Mouse (Mus musculus): Measurements from ENCODE around the gene Tnni2. TPM values are rescaled to one million over a fixed set of nuclear protein-coding genes. Genes with fewer than 3 reads are reported as not detected.

Gene Tnni2
- polyA plus RNA-seq, 1 experiment from 2014 or later = 4.3 TPM

DNA sequence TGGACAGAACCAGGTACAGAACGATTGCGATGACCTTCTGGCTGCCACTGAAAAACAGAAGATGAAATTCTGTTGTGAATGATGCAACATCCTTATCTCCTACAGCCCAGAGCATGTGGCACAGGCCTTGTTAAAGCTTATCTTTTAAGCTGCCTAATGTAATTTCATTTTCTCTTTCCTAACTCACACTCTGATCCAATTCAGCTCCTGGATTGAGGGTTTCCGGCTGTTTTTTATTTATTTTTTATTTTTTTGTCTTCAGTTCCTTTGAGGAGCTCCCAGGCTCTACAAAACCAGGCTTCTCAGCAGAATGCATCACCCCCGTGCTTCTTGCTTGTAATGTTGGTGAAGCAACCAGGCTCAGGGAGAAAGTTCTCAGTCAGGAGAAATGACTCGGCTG is 21.7 kb upstream of the Tnni2 start:
- Histone ChIP-seq H3K4me2 (ENCODE audit: low read depth, low read length) (no peak overlapping the region), H3K9ac (ENCODE audit: low read depth, low read length) (no peak overlapping the region), H3K27ac (ENCODE audit: low read length) (no peak overlapping the region), H3K27me3 (replicated peaks; ENCODE audit: control insufficient read depth, insufficient read depth, low read length) (no peaks in the 10 kb centered on the region), H3K36me3 (ENCODE audit: control insufficient read depth, insufficient read depth, low read length) (no peaks in the 10 kb centered on the region), H3K9me3 (ENCODE audit: control insufficient read depth, low read length) (no peaks in the 10 kb centered on the region), H3K4me1 (ENCODE audit: control insufficient read depth, insufficient read depth, low read length) (no peaks in the 10 kb centered on the region), H3K4me3 (ENCODE audit: low read length) (no peak overlapping the region)
- no peak for ATAC-seq
- 69% methylated on average over 5 of the region's 5 CpGs for WGBS

DNA sequence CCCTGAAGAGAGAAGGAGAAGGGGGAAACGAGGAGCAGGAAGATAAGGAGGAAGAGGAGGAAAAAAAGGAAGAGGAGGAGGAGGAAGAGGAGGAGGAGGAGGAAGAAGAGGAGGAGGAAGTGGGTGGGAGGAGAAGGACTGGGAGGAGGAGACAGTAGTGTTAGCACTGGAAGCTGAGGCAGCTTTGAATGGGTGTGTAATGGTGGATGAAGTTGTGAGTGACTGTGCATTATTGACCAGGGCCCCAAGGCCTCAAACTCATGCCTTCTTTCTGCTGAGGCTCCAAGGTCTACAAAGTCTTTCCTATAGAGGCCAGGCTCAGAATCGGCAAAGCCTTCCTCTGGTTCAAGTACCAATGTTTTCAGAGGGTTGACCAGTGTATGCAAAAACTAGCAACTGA is 19.8 kb upstream of the Tnni2 start:
- ATAC-seq = no peak
- no peak overlapping the region for H3K9ac ChIP-seq (ENCODE audit: low read depth, low read length)

DNA sequence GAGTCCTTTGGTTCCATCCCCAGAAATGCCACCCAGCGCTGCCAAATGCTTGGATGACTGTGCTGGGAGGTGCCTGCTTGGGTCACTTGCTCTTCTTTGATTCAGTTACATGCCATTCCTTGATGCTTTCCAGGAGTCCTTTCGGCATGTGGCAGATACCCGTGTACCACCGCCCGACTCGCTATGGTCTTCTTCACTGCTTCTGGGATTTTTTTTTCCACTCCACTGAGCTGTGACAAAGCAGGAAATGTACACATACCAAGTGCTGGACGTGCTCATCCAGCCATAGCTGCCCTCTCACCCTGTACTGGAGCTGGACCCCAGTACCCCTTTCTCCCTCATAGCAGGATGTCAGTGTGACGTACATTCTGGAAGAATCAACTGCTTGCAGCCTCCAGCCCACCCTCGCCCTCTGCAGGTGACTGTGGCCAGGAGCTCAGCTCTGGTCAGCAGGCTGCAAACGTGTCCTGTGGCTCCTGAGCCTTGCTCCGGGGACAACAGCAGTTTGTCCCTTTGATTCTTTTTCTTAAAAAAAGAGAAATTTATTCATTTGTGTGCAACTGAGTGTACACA is 15.9 kb upstream of the Tnni2 start:
- WGBS = 60% methylated on average over 11 of the region's 11 CpGs
- Histone ChIP-seq H3K27me3 (replicated peaks; ENCODE audit: control insufficient read depth, insufficient read depth, low read length) (no peaks in the 10 kb centered on the region), H3K36me3 (ENCODE audit: control insufficient read depth, insufficient read depth, low read length) (no peaks in the 10 kb centered on the region), H3K4me2 (ENCODE audit: low read depth, low read length) (no peak overlapping the region), H3K9me3 (ENCODE audit: control insufficient read depth, low read length) (no peaks in the 10 kb centered on the region), H3K4me1 (ENCODE audit: control insufficient read depth, insufficient read depth, low read length) (peaks cover 9% of the 10 kb centered on the region), H3K27ac (ENCODE audit: low read length) (no peak overlapping the region), H3K9ac (ENCODE audit: low read depth, low read length) (no peak overlapping the region), H3K4me3 (ENCODE audit: low read length) (no peak overlapping the region)
- ATAC-seq = no peak

More for the DNA sequence above, 19.8 kb upstream of the Tnni2 start:
- Histone ChIP-seq H3K9me3 (ENCODE audit: control insufficient read depth, low read length) (no peaks in the 10 kb centered on the region), H3K27me3 (replicated peaks; ENCODE audit: control insufficient read depth, insufficient read depth, low read length) (no peaks in the 10 kb centered on the region), H3K27ac (ENCODE audit: low read length) (no peak overlapping the region), H3K4me3 (ENCODE audit: low read length) (no peak overlapping the region), H3K36me3 (ENCODE audit: control insufficient read depth, insufficient read depth, low read length) (no peaks in the 10 kb centered on the region), H3K4me2 (ENCODE audit: low read depth, low read length) (no peak overlapping the region), H3K4me1 (ENCODE audit: control insufficient read depth, insufficient read depth, low read length) (no peaks in the 10 kb centered on the region)
- 67% methylated on average over 2 of the region's 2 CpGs for WGBS

DNA sequence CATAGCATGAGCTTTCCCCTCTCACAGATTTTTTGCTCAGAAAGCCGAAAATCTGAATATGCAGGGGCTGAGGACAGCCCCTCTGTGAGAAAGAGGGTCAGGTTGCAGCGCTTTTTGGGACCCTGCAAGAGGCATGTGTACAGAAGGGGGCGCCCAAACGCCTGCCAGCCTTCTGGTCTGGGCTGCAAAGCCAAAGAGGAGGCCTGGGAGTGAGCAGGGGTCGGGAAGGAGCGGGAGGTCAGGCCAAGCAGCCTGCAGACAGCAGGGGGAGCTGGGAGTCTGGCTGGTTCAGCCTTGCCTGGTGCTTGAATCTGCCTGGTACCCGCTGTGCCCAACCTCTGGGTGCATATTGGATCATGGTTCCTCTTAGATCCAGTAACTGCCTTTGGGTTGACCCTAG is 13.4 kb upstream of the Tnni2 start:
- 24% methylated on average over 7 of the region's 7 CpGs for WGBS
- H3K27me3 ChIP-seq (replicated peaks; ENCODE audit: control insufficient read depth, insufficient read depth, low read length) = no peaks in the 10 kb centered on the region
- no peak overlapping the region for H3K4me3 ChIP-seq (ENCODE audit: low read length)
- H3K4me2 ChIP-seq (ENCODE audit: low read depth, low read length) = no peak overlapping the region
- peak; percentile 26; the same call in 1 of the 2 replicates for ATAC-seq
- peaks cover 13% of the 10 kb centered on the region for H3K4me1 ChIP-seq (ENCODE audit: control insufficient read depth, insufficient read depth, low read length)
- H3K9ac ChIP-seq (ENCODE audit: low read depth, low read length) = no peak overlapping the region
- H3K36me3 ChIP-seq (ENCODE audit: control insufficient read depth, insufficient read depth, low read length) = no peaks in the 10 kb centered on the region
- H3K9me3 ChIP-seq (ENCODE audit: control insufficient read depth, low read length) = no peaks in the 10 kb centered on the region
- H3K27ac ChIP-seq (ENCODE audit: low read length) = no peak overlapping the region

DNA sequence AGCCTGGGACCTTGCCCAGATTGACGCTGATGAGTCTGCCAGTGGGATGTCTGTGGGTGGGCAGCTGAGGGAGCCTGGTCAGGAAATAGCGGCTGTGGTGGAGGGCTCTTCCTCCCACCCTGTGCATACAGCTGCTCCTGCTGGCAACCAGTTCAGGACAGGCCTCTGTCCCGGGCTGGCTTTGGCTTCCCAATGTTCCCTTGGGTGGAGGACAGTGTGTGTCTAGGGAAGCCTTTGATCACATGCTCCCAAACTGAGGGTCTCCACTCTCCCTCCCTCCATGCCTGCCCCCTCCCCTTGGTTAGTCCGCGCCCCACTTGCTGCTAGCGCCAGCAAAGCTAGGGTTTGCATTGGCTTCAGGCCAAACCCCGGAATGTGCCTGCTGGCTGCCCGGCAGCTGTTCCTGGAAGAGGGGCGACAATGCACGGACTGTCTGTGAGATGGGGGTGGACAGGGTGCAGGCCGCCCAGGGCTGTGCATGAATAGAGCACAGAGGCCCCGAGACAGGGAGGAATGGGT is 11.4 kb upstream of the Tnni2 start:
- H3K4me2 ChIP-seq (ENCODE audit: low read depth, low read length) = no peak overlapping the region
- H3K4me3 ChIP-seq (ENCODE audit: low read length) = no peak overlapping the region
- 43% methylated on average over 12 of the region's 12 CpGs for WGBS
- peaks cover 29% of the 10 kb centered on the region for H3K4me1 ChIP-seq (ENCODE audit: control insufficient read depth, insufficient read depth, low read length)
- H3K36me3 ChIP-seq (ENCODE audit: control insufficient read depth, insufficient read depth, low read length) = no peaks in the 10 kb centered on the region
- H3K9ac ChIP-seq (ENCODE audit: low read depth, low read length) = peak overlapping the region; percentile 36; the same call in 1 of the 2 replicates
- no peaks in the 10 kb centered on the region for H3K9me3 ChIP-seq (ENCODE audit: control insufficient read depth, low read length)
- no peak for ATAC-seq
- peak overlapping the region; percentile 40; the same call in 1 of the 2 replicates for H3K27ac ChIP-seq (ENCODE audit: low read length)
- no peaks in the 10 kb centered on the region for H3K27me3 ChIP-seq (replicated peaks; ENCODE audit: control insufficient read depth, insufficient read depth, low read length)

DNA sequence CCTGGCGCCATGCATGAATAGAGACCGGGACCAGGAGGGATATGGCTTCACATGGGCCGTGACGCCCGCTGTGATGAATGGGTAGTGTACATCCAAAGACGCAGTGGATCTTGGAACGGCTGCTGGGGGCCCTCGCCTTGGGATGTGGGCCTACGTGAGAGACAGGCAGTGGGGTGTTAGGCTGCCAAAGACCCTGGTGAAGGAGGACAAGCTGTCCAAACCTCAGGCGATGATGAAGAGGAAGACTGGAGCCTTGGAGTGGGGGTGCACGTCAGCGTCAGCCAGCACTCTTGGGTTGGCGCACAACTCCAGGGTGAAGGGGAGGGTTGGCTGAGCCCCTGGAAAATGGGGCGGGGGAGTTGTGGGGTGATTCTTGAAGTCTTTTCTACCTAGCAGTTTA is 10.5 kb upstream of the Tnni2 start:
- Histone ChIP-seq H3K4me2 (ENCODE audit: low read depth, low read length) (no peak overlapping the region), H3K4me1 (ENCODE audit: control insufficient read depth, insufficient read depth, low read length) (peaks cover 29% of the 10 kb centered on the region), H3K9ac (ENCODE audit: low read depth, low read length) (no peak overlapping the region), H3K27me3 (replicated peaks; ENCODE audit: control insufficient read depth, insufficient read depth, low read length) (no peaks in the 10 kb centered on the region), H3K36me3 (ENCODE audit: control insufficient read depth, insufficient read depth, low read length) (no peaks in the 10 kb centered on the region), H3K4me3 (ENCODE audit: low read length) (no peak overlapping the region), H3K27ac (ENCODE audit: low read length) (no peak overlapping the region), H3K9me3 (ENCODE audit: control insufficient read depth, low read length) (no peaks in the 10 kb centered on the region)
- 89% methylated on average over 14 of the region's 14 CpGs for WGBS
- no peak for ATAC-seq

DNA sequence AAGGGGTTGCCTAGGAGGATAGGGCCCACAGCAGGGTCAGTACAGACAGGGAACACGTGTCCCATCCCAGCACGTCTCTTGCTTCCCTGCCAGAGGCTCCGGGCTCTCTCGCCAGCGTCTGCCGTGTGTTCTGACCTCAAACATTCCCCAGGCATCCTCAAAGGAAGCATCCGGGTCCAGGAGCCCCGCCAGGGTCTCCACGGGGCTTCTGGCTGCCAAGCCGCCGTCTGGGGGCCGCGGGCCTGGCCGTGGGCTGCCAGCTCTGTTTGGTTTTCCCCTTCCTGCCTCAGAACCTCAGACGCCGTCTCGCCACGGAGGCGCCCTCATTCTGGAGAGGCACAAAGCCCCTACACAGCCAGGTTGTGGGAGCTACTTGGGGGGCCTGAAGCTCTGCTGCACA is 8.0 kb upstream of the Tnni2 start:
- H3K9ac ChIP-seq (ENCODE audit: low read depth, low read length) = peak overlapping the region; percentile 57
- no peaks in the 10 kb centered on the region for H3K36me3 ChIP-seq (ENCODE audit: control insufficient read depth, insufficient read depth, low read length)

DNA sequence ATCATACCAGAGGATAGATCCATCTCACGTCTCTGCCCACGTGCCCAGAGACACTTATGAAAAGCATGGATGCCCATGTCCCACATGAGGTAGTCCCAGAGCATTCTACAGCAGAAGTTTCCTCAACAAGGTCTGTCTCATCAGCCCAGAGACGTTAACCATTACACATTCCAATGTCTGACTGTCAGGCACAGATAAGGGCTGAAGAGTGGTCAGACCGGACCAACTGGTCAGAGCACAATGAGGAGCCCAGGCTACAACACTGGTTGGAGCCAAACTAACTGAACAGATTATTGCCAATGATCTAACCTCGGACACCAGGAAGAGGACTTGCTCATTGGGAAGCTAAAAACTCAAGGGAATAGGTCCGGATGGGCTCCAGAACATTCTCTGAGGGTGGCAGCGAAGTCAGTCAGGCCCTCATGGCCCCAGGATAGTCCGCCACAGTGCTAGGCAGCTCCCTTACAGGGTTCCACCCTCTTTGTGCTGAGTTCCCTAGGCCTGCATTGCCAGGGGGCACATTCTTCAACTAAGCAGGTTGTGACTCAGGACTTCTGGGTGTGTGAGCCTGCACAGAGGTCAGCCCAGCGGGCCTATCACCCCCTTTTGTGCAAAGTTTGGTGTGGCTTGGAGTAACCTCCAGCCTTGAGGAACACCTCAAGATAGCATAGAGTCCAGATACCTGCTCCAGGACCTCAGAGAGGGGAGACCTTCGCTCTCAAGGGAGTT is 7.3 kb upstream of the Tnni2 start, which contains the start of gene Syt8:
Gene Syt8 (plus strand): TSS at position 714 of the 729 bp plus-strand sequence.
- peak within 1 kb of the TSS; percentile 40 for H3K4me2 ChIP-seq (ENCODE audit: low read depth, low read length)
- peaks cover 34% of the 10 kb centered on the region for H3K4me1 ChIP-seq (ENCODE audit: control insufficient read depth, insufficient read depth, low read length)
- no peaks in the 10 kb centered on the region for H3K27me3 ChIP-seq (replicated peaks; ENCODE audit: control insufficient read depth, insufficient read depth, low read length)
- no peak within 1 kb of the TSS for H3K4me3 ChIP-seq (ENCODE audit: low read length)
- H3K36me3 ChIP-seq (ENCODE audit: control insufficient read depth, insufficient read depth, low read length) = no peaks in the 10 kb centered on the region
- ATAC-seq = peak; percentile 88
- H3K9me3 ChIP-seq (ENCODE audit: control insufficient read depth, low read length) = no peaks in the 10 kb centered on the region
- H3K9ac ChIP-seq (ENCODE audit: low read depth, low read length) = peak within 1 kb of the TSS; percentile 57
- 74% methylated on average over 10 of the region's 10 CpGs for WGBS
- H3K27ac ChIP-seq (ENCODE audit: low read length) = peak within 1 kb of the TSS; percentile 77

More for the DNA sequence above, 8.0 kb upstream of the Tnni2 start:
- 14% methylated on average over 19 of the region's 19 CpGs for WGBS
- Histone ChIP-seq H3K4me1 (ENCODE audit: control insufficient read depth, insufficient read depth, low read length) (peaks cover 34% of the 10 kb centered on the region), H3K9me3 (ENCODE audit: control insufficient read depth, low read length) (no peaks in the 10 kb centered on the region), H3K4me3 (ENCODE audit: low read length) (no peak overlapping the region), H3K27me3 (replicated peaks; ENCODE audit: control insufficient read depth, insufficient read depth, low read length) (no peaks in the 10 kb centered on the region), H3K4me2 (ENCODE audit: low read depth, low read length) (peak overlapping the region; percentile 40), H3K27ac (ENCODE audit: low read length) (peak overlapping the region; percentile 77)
- ATAC-seq = no peak; the same call in 1 of the 2 replicates

DNA sequence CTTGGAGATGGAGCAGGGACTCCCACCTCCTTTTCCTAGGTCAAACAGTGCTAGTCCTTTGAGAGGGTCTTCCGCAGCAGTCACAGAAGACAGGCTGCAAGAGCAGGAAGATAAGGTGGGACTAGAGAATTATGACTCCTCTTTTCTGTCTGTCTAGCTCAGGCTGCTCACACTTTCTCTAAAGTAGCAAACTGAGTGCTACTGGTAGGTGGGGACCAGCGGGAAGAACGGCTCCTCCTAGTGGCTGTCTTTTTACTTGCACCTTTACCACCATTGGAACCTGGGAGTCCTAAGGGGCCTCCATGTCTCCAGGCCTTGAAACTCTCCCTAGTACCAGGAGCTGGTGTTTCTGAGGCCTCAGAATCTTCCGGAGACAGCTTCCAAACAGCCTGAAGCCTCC is 6.1 kb upstream of the Tnni2 start:
- Histone ChIP-seq H3K4me3 (ENCODE audit: low read length) (no peak overlapping the region), H3K27me3 (replicated peaks; ENCODE audit: control insufficient read depth, insufficient read depth, low read length) (no peaks in the 10 kb centered on the region), H3K9ac (ENCODE audit: low read depth, low read length) (0 out of 2 replicates have a peak overlapping the region, but pooled peaks have one; percentile 40), H3K27ac (ENCODE audit: low read length) (peak overlapping the region; percentile 43; the same call in 1 of the 2 replicates), H3K9me3 (ENCODE audit: control insufficient read depth, low read length) (no peaks in the 10 kb centered on the region), H3K4me1 (ENCODE audit: control insufficient read depth, insufficient read depth, low read length) (peaks cover 27% of the 10 kb centered on the region), H3K4me2 (ENCODE audit: low read depth, low read length) (no peak overlapping the region), H3K36me3 (ENCODE audit: control insufficient read depth, insufficient read depth, low read length) (no peaks in the 10 kb centered on the region)
- peak; percentile 37; the same call in 1 of the 2 replicates for ATAC-seq
- 25% methylated on average over 4 of the region's 4 CpGs for WGBS
